Mouse (Mus musculus) spleen, postnatal 10 days (tissue): ENCODE measurements around the gene Uqcc3.
"Not testable (repeated sequence)": the region's sequence is repeated elsewhere in the genome, so short reads cannot be mapped to it uniquely, and the experiment has no call there.

Experiments used
- DNase-seq, 2 experiments: peaks; one replicate each; pipeline ENCODE4 v3.0.0; 2021 to 2022; ENCODE audit warnings: low spot score in 2 of 2

Uqcc3 gene

GRCm38 (mm10) chr19:8895397-8895960, 14.8 kb upstream of the Uqcc3 start:
- DNase-seq = no peak

- peak; percentile 86 to 90 for DNase-seq
Observed at GRCm38 (mm10) chr19:8892829-8893766, 12.4 kb upstream of the Uqcc3 start, which contains the start of gene Ints5. Gene Ints5, plus strand, starts transcription at chr19:8893005.

GRCm38 (mm10) chr19:8888511-8889385, 8.0 kb upstream of the Uqcc3 start, which contains the start of the genes 1810009A15Rik and Gm49416:
Gene 1810009A15Rik, plus strand, starts transcription at chr19:8888853.
Gene Gm49416, plus strand, starts transcription at chr19:8888926.
- peak; percentile 91 to 96 for DNase-seq

- no peak for DNase-seq
Observed at GRCm38 (mm10) chr19:8887585-8888463, 7.1 kb upstream of the Uqcc3 start.

- no peak for DNase-seq
Observed at GRCm38 (mm10) chr19:8886916-8887584, 6.3 kb upstream of the Uqcc3 start.

GRCm38 (mm10) chr19:8883616-8884015, 2.9 kb upstream of the Uqcc3 start, which contains the start of the genes Lbhd1 and Gm49403:
Gene Lbhd1, plus strand, starts transcription at chr19:8883732.
Gene Gm49403, plus strand, starts transcription at chr19:8883930.
- DNase-seq = no peak

GRCm38 (mm10) chr19:8881034-8881392, 290 bp upstream of the Uqcc3 start:
- DNase-seq = no peak

- no peak for DNase-seq
Observed at GRCm38 (mm10) chr19:8875031-8875430, 5.7 kb downstream of the Uqcc3 start.

- DNase-seq = no peak
Observed at GRCm38 (mm10) chr19:8872266-8872840, 8.4 kb downstream of the Uqcc3 start.

- peak; percentile 89 to 96 for DNase-seq
Observed at GRCm38 (mm10) chr19:8871267-8872186, 9.2 kb downstream of the Uqcc3 start, which contains the start of gene Ubxn1. Gene Ubxn1, plus strand, starts transcription at chr19:8871496.

- DNase-seq = peak in 1 of 2 experiments; percentile 24
Observed at GRCm38 (mm10) chr19:8870838-8871237, 9.9 kb downstream of the Uqcc3 start.

- DNase-seq = not testable (repeated sequence)
Observed at GRCm38 (mm10) chr19:8870381-8870780, 10.3 kb downstream of the Uqcc3 start.

- no peak for DNase-seq
Observed at GRCm38 (mm10) chr19:8864265-8864664, 16.5 kb downstream of the Uqcc3 start.

- peak in 1 of 2 experiments; percentile 63 for DNase-seq
Observed at GRCm38 (mm10) chr19:8859018-8859417, 21.7 kb downstream of the Uqcc3 start.

- DNase-seq = peak in 1 of 2 experiments; percentile 65
Observed at GRCm38 (mm10) chr19:8857689-8858088, 23.0 kb downstream of the Uqcc3 start.

- no peak for DNase-seq
Observed at GRCm38 (mm10) chr19:8853117-8853516, 27.6 kb downstream of the Uqcc3 start.

- DNase-seq = no peak
Observed at GRCm38 (mm10) chr19:8852236-8852928, 28.3 kb downstream of the Uqcc3 start.

- no peak for DNase-seq
Observed at GRCm38 (mm10) chr19:8851639-8852038, 29.1 kb downstream of the Uqcc3 start.
